Mouse (Mus musculus) hindbrain, embryonic 13.5 days (tissue): ENCODE data around the gene Uhrf1. TPM values are rescaled to one million over a fixed set of nuclear protein-coding genes. Genes with fewer than 3 reads are reported as not detected.

Experiments used
- ATAC-seq: fragments of 200-750 bp; cut with Nextera tagmentation; 2 replicates; pipeline ENCODE4 v1.8.0; 2017; ENCODE audit warnings: moderate TSS enrichment; ENCODE audit not compliant: low FRiP score
- H3K27ac ChIP-seq: fragments of 300-500 bp; sonication (generic); 2 replicates; pipeline ENCODE4 v1.5.1; 2015; ENCODE audit warnings: inconsistent platforms, mild to moderate bottlenecking, moderate library complexity
- H3K27me3 ChIP-seq: fragments of 300-500 bp; sonication (generic); 2 replicates; pipeline ENCODE4 v1.6.1; 2015; ENCODE audit warnings: mild to moderate bottlenecking, inconsistent platforms
- H3K36me3 ChIP-seq: fragments of 300-500 bp; sonication (generic); 2 replicates; pipeline ENCODE4 v1.6.1; 2015; ENCODE audit warnings: mild to moderate bottlenecking, inconsistent platforms
- H3K4me1 ChIP-seq: fragments of 300-500 bp; sonication (generic); replicated peaks from 2 replicates; pipeline ENCODE4 v1.6.1; 2015; ENCODE audit warnings: inconsistent platforms
- H3K4me2 ChIP-seq: fragments of 300-500 bp; sonication (generic); 2 replicates; pipeline ENCODE4 v1.6.1; 2015; ENCODE audit warnings: inconsistent platforms, mild to moderate bottlenecking, moderate library complexity
- H3K4me3 ChIP-seq: fragments of 300-500 bp; sonication (generic); 2 replicates; pipeline ENCODE4 v1.5.1; 2015; ENCODE audit warnings: mild to moderate bottlenecking, inconsistent platforms
- H3K9ac ChIP-seq: fragments of 300-500 bp; sonication (generic); 2 replicates; pipeline ENCODE4 v1.6.1; 2015; ENCODE audit warnings: mild to moderate bottlenecking, inconsistent platforms
- H3K9me3 ChIP-seq: fragments of 300-500 bp; sonication (generic); 2 replicates; pipeline ENCODE4 v1.6.1; 2016; ENCODE audit warnings: inconsistent platforms
- WGBS: fragments of 180-500 bp; shearing (Covaris S2); methylation state at CpG from one replicate; pipeline ENCODE4 v1.1.7; 2015; 5-methylcytosine and 5-hydroxymethylcytosine counted together
- polyA plus RNA-seq: library from polyadenylated mRNA; unstranded; fragments of >200 nt; fragmentation: Nextera tagmentation; extraction: Ambion mirVana; gene quantifications from 2 replicates; pipeline ENCODE4 v1.2.1, GENCODE M21; 2015

Gene Uhrf1
- polyA plus RNA-seq, 1 experiment from 2014 or later: 27.1 TPM

DNA sequence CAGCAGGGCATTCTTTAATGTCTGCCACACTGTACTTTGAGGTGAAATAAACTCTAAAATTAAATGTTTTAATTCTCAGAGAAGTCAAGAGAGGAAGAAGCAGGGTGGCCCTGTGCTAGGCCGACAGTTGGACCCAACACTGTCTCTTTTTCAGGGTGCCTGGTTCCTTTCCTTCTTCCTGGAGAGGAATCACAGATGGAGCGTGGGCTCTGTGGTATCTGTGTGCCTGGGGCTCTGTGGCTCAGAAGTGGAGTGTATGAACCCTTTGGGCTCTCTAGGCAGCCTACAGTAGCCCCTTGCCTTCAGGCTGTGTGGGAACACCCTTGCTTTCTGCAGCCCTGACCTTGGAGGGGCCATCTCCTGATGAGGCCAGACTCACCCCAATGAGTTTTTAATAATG lies 58.4 kb downstream of the Uhrf1 start:
- H3K9ac ChIP-seq: no peak overlapping the region
- WGBS: 92% methylated on average over 2 of the region's 2 CpGs

GRCm38 (mm10) chr17:56365791-56366673 lies 62.9 kb downstream of the Uhrf1 start:
- peaks cover 72% of the 10 kb centered on the region for H3K4me1 ChIP-seq
- 40% methylated on average over 7 of the region's 7 CpGs for WGBS

More for the DNA sequence above, 58.4 kb downstream of the Uhrf1 start:
- no peaks in the 10 kb centered on the region for H3K27me3 ChIP-seq
- peak overlapping the region; percentile 79 for H3K27ac ChIP-seq
- no peak overlapping the region for H3K4me3 ChIP-seq
- H3K4me1 ChIP-seq: peaks cover 60% of the 10 kb centered on the region
- H3K4me2 ChIP-seq: no peak overlapping the region
- peaks cover 50% of the 10 kb centered on the region for H3K36me3 ChIP-seq
- no peak for ATAC-seq
- no peaks in the 10 kb centered on the region for H3K9me3 ChIP-seq

GRCm38 (mm10) chr17:56368291-56368790 lies 65.2 kb downstream of the Uhrf1 start:
- peaks cover 70% of the 10 kb centered on the region for H3K36me3 ChIP-seq
- no peak overlapping the region for H3K4me2 ChIP-seq
- no peaks in the 10 kb centered on the region for H3K9me3 ChIP-seq
- 75% methylated on average over 6 of the region's 6 CpGs for WGBS
- H3K4me1 ChIP-seq: peaks cover 80% of the 10 kb centered on the region
- no peaks in the 10 kb centered on the region for H3K27me3 ChIP-seq
- H3K4me3 ChIP-seq: no peak overlapping the region
- no peak for ATAC-seq
- H3K27ac ChIP-seq: peak overlapping the region; percentile 90
- H3K9ac ChIP-seq: peak overlapping the region; percentile 15; the same call in 1 of the 2 replicates

More at GRCm38 (mm10) chr17:56365791-56366673, 62.9 kb downstream of the Uhrf1 start:
- H3K4me3 ChIP-seq: no peak overlapping the region
- peak overlapping the region; percentile 20; the same call in 1 of the 2 replicates for H3K9ac ChIP-seq
- H3K27ac ChIP-seq: peak overlapping the region; percentile 90
- no peaks in the 10 kb centered on the region for H3K9me3 ChIP-seq
- H3K4me2 ChIP-seq: 0 out of 2 replicates have a peak overlapping the region, but pooled peaks have one; percentile 3
- H3K36me3 ChIP-seq: peaks cover 58% of the 10 kb centered on the region
- ATAC-seq: peak; percentile 59
- no peaks in the 10 kb centered on the region for H3K27me3 ChIP-seq

DNA sequence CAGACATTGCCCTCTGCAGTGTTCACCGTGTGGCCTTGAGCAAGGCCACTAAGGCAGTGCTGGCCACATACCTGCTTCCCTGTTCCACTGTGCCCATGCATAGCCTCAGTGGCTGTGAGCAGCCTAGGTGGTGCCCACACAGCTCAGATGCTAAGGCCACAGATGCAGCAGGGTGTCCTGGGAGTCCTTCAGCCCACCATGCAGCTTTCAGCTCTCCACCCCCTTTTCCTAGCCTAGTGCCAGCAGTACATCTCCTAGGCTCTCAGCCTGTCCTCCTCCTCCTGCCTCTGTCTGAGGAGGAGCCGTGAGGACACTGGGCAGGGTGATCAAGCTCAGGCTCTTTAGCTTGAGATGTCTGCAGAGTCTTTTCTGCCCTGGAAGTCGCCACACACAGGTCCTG lies 67.0 kb downstream of the Uhrf1 start:
- H3K36me3 ChIP-seq: peaks cover 76% of the 10 kb centered on the region
- H3K4me3 ChIP-seq: no peak overlapping the region
- peak overlapping the region; percentile 43; the same call in 1 of the 2 replicates for H3K9ac ChIP-seq
- no peaks in the 10 kb centered on the region for H3K27me3 ChIP-seq
- H3K27ac ChIP-seq: no peak overlapping the region
- 85% methylated on average over 3 of the region's 3 CpGs for WGBS
- peaks cover 91% of the 10 kb centered on the region for H3K4me1 ChIP-seq
- no peaks in the 10 kb centered on the region for H3K9me3 ChIP-seq
- H3K4me2 ChIP-seq: no peak overlapping the region
- no peak for ATAC-seq

DNA sequence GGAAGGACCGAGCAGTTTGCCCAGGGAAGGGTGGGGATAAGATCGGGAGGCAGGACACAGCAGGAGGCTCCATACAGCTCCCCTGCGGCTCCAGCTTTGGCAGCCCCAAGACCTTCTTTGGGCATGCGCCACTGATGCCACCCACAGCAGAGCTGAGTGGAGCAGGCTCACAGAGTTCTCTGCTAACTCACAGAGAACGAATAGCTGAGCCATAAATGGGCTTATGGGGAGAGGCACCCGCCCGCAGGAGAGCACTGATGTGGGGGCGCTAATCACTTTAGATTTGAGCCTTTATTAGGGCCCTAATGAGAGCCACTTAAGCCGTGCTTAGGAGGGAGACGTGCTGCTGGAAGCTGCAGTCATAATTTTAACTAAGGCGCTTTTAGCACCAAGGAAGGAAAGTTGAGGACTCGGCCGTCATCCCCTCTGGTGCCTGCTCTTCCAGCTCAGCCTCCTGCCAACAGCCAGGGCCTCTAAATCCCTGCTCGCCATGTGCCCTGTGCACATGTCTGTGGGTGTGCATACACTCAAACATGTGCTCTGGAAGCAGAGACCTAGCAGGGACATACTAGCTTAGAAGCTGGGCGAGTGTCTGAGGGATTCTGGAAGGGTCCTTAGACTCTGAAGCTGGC lies 68.0 kb downstream of the Uhrf1 start:
- ATAC-seq: no peak
- H3K9me3 ChIP-seq: no peaks in the 10 kb centered on the region
- H3K27me3 ChIP-seq: no peaks in the 10 kb centered on the region
- 0 out of 2 replicates have a peak overlapping the region, but pooled peaks have one; percentile 43 for H3K9ac ChIP-seq
- 80% methylated on average over 15 of the region's 15 CpGs for WGBS
- H3K36me3 ChIP-seq: peaks cover 86% of the 10 kb centered on the region
- peak overlapping the region; percentile 55 for H3K27ac ChIP-seq
- H3K4me2 ChIP-seq: no peak overlapping the region
- H3K4me1 ChIP-seq: peaks cover 81% of the 10 kb centered on the region
- no peak overlapping the region for H3K4me3 ChIP-seq

- peaks cover 93% of the 10 kb centered on the region for H3K36me3 ChIP-seq
These were observed 69.0 kb downstream of the Uhrf1 start for GRCm38 (mm10) chr17:56372109-56372508.

More at GRCm38 (mm10) chr17:56372109-56372508, 69.0 kb downstream of the Uhrf1 start:
- peak overlapping the region; percentile 87; the same call in 1 of the 2 replicates for H3K27ac ChIP-seq
- no peak overlapping the region for H3K4me3 ChIP-seq
- H3K4me2 ChIP-seq: no peak overlapping the region
- ATAC-seq: no peak
- 74% methylated on average over 4 of the region's 4 CpGs for WGBS
- H3K27me3 ChIP-seq: no peaks in the 10 kb centered on the region
- no peaks in the 10 kb centered on the region for H3K9me3 ChIP-seq
- peaks cover 71% of the 10 kb centered on the region for H3K4me1 ChIP-seq
- H3K9ac ChIP-seq: no peak overlapping the region

Other genes with a start within 250 kb of the Uhrf1 start
- 77.2 and 86.0 TPM in 2 replicates for gene Ubxn6, start 228.3 kb upstream of the Uhrf1 start, polyA plus RNA-seq
- 150 and 154 TPM in 2 replicates for gene Hdgfl2, start 223.7 kb upstream of the Uhrf1 start, polyA plus RNA-seq
- 0.10 TPM in 2 replicates for gene Plin4, start 193.5 kb upstream of the Uhrf1 start, polyA plus RNA-seq
- gene Plin5, start 185.7 kb upstream of the Uhrf1 start, polyA plus RNA-seq: 0.83 and 1.0 TPM in 2 replicates
- not detected in 2 replicates for gene Lrg1, start 181.3 kb upstream of the Uhrf1 start, polyA plus RNA-seq
- 10.5 and 11.7 TPM in 2 replicates for gene Sema6b, start 163.0 kb upstream of the Uhrf1 start, polyA plus RNA-seq
- 7.9 and 9.2 TPM in 2 replicates for gene Tnfaip8l1, start 140.8 kb upstream of the Uhrf1 start, polyA plus RNA-seq
- gene Mydgf, start 119.4 kb upstream of the Uhrf1 start, polyA plus RNA-seq: 69.2 and 72.6 TPM in 2 replicates
- 24.5 and 26.5 TPM in 2 replicates for gene Dpp9, start 84.4 kb upstream of the Uhrf1 start, polyA plus RNA-seq
- 18.9 and 20.1 TPM in 2 replicates for gene Fem1a, start 46.5 kb upstream of the Uhrf1 start, polyA plus RNA-seq
- gene Ticam1, start 26.5 kb upstream of the Uhrf1 start, polyA plus RNA-seq: 1.3 and 1.4 TPM in 2 replicates
- 20.0 and 23.5 TPM in 2 replicates for gene Plin3, start 10.4 kb upstream of the Uhrf1 start, polyA plus RNA-seq
- not detected in 2 replicates for gene Arrdc5, start 3.0 kb upstream of the Uhrf1 start, polyA plus RNA-seq
- 66.0 and 66.7 TPM in 2 replicates for gene Kdm4b, start 22.7 kb downstream of the Uhrf1 start, polyA plus RNA-seq
- 273 TPM in 2 replicates for gene Ptprs, start 173.2 kb downstream of the Uhrf1 start, polyA plus RNA-seq
- not detected in 2 replicates for gene Znrf4, start 209.1 kb downstream of the Uhrf1 start, polyA plus RNA-seq